Mouse (Mus musculus) layer of hippocampus, adult 18-20 months (tissue): ENCODE results near the gene Calhm3. TPM values are rescaled to one million over a fixed set of nuclear protein-coding genes. Genes with fewer than 3 reads are reported as not detected.

Experiments used
- DNase-seq, 2 experiments: peaks; one replicate each; pipeline ENCODE4 v3.0.0; 2022; ENCODE audit warnings: low spot score in 2 of 2
- long read RNA-seq: library from polyadenylated mRNA; stranded (forward); transcript quantifications from one replicate; pipeline ENCODE4 v2.0.0, GENCODE M21; 2021
- total RNA-seq, 2 experiments: library from RNA; stranded (reverse); gene quantifications; 2 replicates each; pipeline ENCODE4 v1.2.3; 2021

The Calhm3 gene
- total RNA-seq: not detected
- long read RNA-seq: 0 reads

GRCm38 (mm10) chr19:47157664-47158063 is at the start of gene Calhm3:
Gene Calhm3, minus strand, starts transcription at chr19:47157764.
- no peak for DNase-seq

GRCm38 (mm10) chr19:47206126-47206525 is 48.6 kb upstream of the Calhm3 start:
- DNase-seq: no peak

- peak in 1 of 2 experiments; percentile 70 for DNase-seq
These were observed 47.1 kb upstream of the Calhm3 start for GRCm38 (mm10) chr19:47204653-47205052.

- DNase-seq: no peak
These were observed 45.5 kb upstream of the Calhm3 start for GRCm38 (mm10) chr19:47203042-47203441.

- DNase-seq: no peak
These were observed 44.9 kb upstream of the Calhm3 start for GRCm38 (mm10) chr19:47202429-47202828.

GRCm38 (mm10) chr19:47201972-47202371 is 44.4 kb upstream of the Calhm3 start:
- no peak for DNase-seq

- no peak for DNase-seq
These were observed 41.2 kb upstream of the Calhm3 start for GRCm38 (mm10) chr19:47198671-47199350.

- DNase-seq: no peak
These were observed 34.6 kb upstream of the Calhm3 start for GRCm38 (mm10) chr19:47192158-47192557.

GRCm38 (mm10) chr19:47188515-47189128 is 31.1 kb upstream of the Calhm3 start:
- DNase-seq: no peak

- DNase-seq: peak in 1 of 2 experiments; percentile 45
These were observed 29.1 kb upstream of the Calhm3 start for GRCm38 (mm10) chr19:47186514-47187275.

- peak in 1 of 2 experiments; percentile 1 for DNase-seq
These were observed 27.2 kb upstream of the Calhm3 start for GRCm38 (mm10) chr19:47184736-47185135.

GRCm38 (mm10) chr19:47184221-47184620 is 26.7 kb upstream of the Calhm3 start:
- DNase-seq: peak in 1 of 2 experiments; percentile 1

- no peak for DNase-seq
These were observed 22.4 kb upstream of the Calhm3 start for GRCm38 (mm10) chr19:47180011-47180410.

GRCm38 (mm10) chr19:47179272-47179809 is 21.8 kb upstream of the Calhm3 start:
- peak in 1 of 2 experiments; percentile 56 for DNase-seq

GRCm38 (mm10) chr19:47178431-47179271 is 21.1 kb upstream of the Calhm3 start, which contains the start of gene Neurl1a:
Gene Neurl1a, plus strand, starts transcription at chr19:47178820.
- DNase-seq: peak in 1 of 2 experiments; percentile 69

GRCm38 (mm10) chr19:47178001-47178400 is 20.4 kb upstream of the Calhm3 start:
- peak in 1 of 2 experiments; percentile 54 for DNase-seq

GRCm38 (mm10) chr19:47176916-47177505 is 19.4 kb upstream of the Calhm3 start:
- DNase-seq: no peak

- no peak for DNase-seq
These were observed 17.9 kb upstream of the Calhm3 start for GRCm38 (mm10) chr19:47175472-47175871.

- DNase-seq: no peak
These were observed 17.0 kb upstream of the Calhm3 start for GRCm38 (mm10) chr19:47174515-47174914.

- DNase-seq: peak; percentile 80 to 95
These were observed 11.3 kb upstream of the Calhm3 start for GRCm38 (mm10) chr19:47168793-47169412.
